Mouse (Mus musculus): ENCODE data around the gene Gm10591.
"Not testable (repeated sequence)": the region's sequence is repeated elsewhere in the genome, so short reads cannot be mapped to it uniquely, and the experiment has no call there.

Gm10591 gene

DNA sequence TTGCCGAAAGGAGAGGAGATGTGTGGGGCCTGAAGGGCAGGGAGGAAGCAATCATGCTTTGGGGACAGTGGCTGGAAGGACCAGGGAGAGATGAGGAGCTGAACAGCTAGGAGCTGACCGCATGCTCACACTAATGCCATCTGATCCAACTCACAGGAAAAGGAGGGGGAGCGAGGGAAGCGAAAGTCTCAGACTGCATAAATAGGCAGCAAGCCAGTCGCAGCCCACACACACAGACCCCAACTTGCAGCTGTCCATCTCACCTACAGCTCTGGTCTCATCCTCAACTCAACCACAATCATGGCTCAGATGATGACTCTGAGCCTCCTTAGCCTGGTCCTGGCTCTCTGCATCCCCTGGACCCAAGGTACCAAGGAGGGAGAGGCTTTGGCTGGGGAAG lies at the start of gene Gm10591:
Gene Gm10591 (plus strand): TSS at position 301 of the 400 bp plus-strand sequence.
- DNase-seq = not testable (repeated sequence)

DNA sequence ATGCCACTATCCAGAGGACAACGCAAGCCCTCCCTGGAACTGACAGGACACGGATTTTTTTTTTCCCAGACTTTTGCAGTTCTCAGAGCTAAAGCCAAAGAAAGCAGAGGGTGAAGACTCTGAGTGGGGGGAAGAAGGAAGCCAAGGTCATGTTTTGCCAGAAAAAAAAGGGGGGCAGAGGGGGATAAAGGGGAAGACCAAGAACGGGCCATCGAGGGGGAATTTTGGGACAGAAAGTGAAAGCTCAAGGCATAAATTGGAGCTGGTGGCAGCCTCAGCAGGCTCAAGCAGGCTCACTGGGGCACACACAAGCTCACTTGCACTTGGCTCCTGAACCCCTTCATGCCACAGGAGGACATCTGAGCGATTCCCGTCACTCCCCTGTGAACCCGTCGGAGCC lies 17.4 kb downstream of the Gm10591 start, which contains the start of gene Gm2564:
Gene Gm2564 (plus strand): TSS at position 301 of the 400 bp plus-strand sequence.
- not testable (repeated sequence) for DNase-seq

DNA sequence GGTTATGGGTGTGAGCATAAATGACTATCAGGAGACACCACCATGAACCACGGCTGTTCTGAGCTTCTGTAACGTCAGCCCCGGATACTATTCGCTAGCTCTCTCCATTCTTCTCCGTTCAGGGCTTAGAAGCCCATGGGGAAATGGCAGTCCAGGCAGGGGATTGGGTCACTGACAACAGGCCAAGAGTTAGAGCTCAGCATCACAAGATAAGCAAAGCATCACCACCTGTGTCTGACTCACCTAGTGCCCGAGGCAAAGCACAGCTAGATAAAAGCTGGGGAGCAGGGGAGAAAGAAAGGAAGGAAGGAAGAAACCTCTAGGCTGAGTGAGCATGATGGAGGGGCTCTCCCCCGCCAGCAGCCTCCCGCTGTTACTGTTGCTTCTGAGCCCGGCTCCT lies 43.0 kb downstream of the Gm10591 start, which contains the start of gene Ccl27b:
Gene Ccl27b (plus strand): TSS at position 301 of the 400 bp plus-strand sequence.
- not testable (repeated sequence) for DNase-seq

- DNase-seq = not testable (repeated sequence)
These were observed 49.8 kb downstream of the Gm10591 start, which contains the start of gene Il11ra2 for GRCm38 (mm10) chr4:42661793-42662192. Il11ra2 (minus strand) TSS chr4:42661893.

Measured in thymus, postnatal 25 days (tissue).